ENCODE assay signal across 10 mouse cellular contexts in genomic region chr10:79857894-79858293, GRCm38 (mm10). TPM values are rescaled to one million over a fixed set of nuclear protein-coding genes. Genes with fewer than 3 reads are reported as not detected.
DNase-seq lines count a peak whose midpoint lies in the region; ATAC-seq and TF ChIP-seq lines count a peak whose summit lies in the region.
"Had no signal": no experiment of that assay in that cellular context is flagged by ENCODE, and none has a peak within 500 bp of the region (broad histone marks: within the 10 kb centered on the region; RNA-seq: fewer than 3 reads in every experiment).

No protein-coding gene starts in this region.

- peaks cover 33% of the 10 kb centered on the region for H3K4me1 ChIP-seq in heart, embryonic 11.5 days (ENCODE audit: control insufficient read depth, insufficient read depth, low read length)
- peaks cover 79% of the 10 kb centered on the region for H3K4me1 ChIP-seq in G1E (ENCODE audit: insufficient read depth, low read depth, low read length)
- H3K4me1 ChIP-seq in hindbrain, embryonic 11.5 days (replicated peaks; ENCODE audit: control insufficient read depth, insufficient read depth, low read length) = peaks cover 24% of the 10 kb centered on the region
- H3K4me1 ChIP-seq in midbrain, embryonic 10.5 days = peaks cover 45% of the 10 kb centered on the region

- peak overlapping the region; percentile 57; the same call in 1 of the 2 replicates for H3K27ac ChIP-seq in heart, embryonic 11.5 days (ENCODE audit: low read depth, low read length)
- peak overlapping the region; percentile 24; the same call in 1 of the 2 replicates for H3K27ac ChIP-seq in hindbrain, embryonic 11.5 days (ENCODE audit: low read depth, low read length)
- H3K27ac ChIP-seq in midbrain, embryonic 10.5 days (replicated peaks) = no peak overlapping the region; the same call in 1 of the 2 replicates

- WGBS in heart, embryonic 11.5 days (ENCODE audit: insufficient replicate concordance) = 88% methylated on average over 2 of the region's 2 CpGs
- 87% methylated on average over 2 of the region's 2 CpGs for WGBS in hindbrain, embryonic 11.5 days
- WGBS in midbrain, embryonic 10.5 days = 94% methylated on average over 2 of the region's 2 CpGs

- H3K4me3 ChIP-seq in heart, embryonic 11.5 days (ENCODE audit: low read depth, low read length) = peak overlapping the region; percentile 86
- peak overlapping the region; percentile 93; the same call in 1 of the 2 replicates for H3K4me3 ChIP-seq in G1E (ENCODE audit: low read depth, low read length)
- H3K4me3 ChIP-seq in hindbrain, embryonic 11.5 days (ENCODE audit: low read depth, low read length) = peak overlapping the region; percentile 15
- peak overlapping the region; percentile 74; the same call in 1 of the 2 replicates for H3K4me3 ChIP-seq in midbrain, embryonic 10.5 days

- no peaks in the 10 kb centered on the region for H3K9me3 ChIP-seq in heart, embryonic 11.5 days (replicated peaks; ENCODE audit: control insufficient read depth, low read length)
- no peaks in the 10 kb centered on the region for H3K9me3 ChIP-seq in G1E (replicated peaks)
- no peaks in the 10 kb centered on the region for H3K9me3 ChIP-seq in hindbrain, embryonic 11.5 days (ENCODE audit: control insufficient read depth, low read length)
- H3K9me3 ChIP-seq in midbrain, embryonic 10.5 days (replicated peaks) = no peaks in the 10 kb centered on the region

- no peak for ATAC-seq in heart, embryonic 11.5 days (replicated peaks; ENCODE audit: insufficient number of reproducible peaks, low FRiP score, low TSS enrichment)
- no peak for ATAC-seq in G1E (ENCODE audit: extremely low read depth, insufficient number of reproducible peaks, low FRiP score, poor library complexity, severe bottlenecking)
- no peak for ATAC-seq in hindbrain, embryonic 11.5 days (ENCODE audit: low FRiP score)
- ATAC-seq: CD4-positive, CD25-positive, alpha-beta regulatory T cell, adult 4 months; inflammation-experienced regulatory T-cells, adult 6 months had no signal

- intact Hi-C loops in heart, postnatal 36 days (cut with DNase I) = loop anchor here (2.0 kb wide), 1 partner anchor 17 kb away; no protein-coding TSS in a partner anchor
- intact Hi-C loops in left cerebral cortex, postnatal 25 days (cut with DNase I) = no loop called here

- peaks cover 38% of the 10 kb centered on the region for H3K36me3 ChIP-seq in heart, embryonic 11.5 days (ENCODE audit: control insufficient read depth, insufficient read depth, low read length)
- peaks cover 80% of the 10 kb centered on the region for H3K36me3 ChIP-seq in G1E (replicated peaks)
- peaks cover 29% of the 10 kb centered on the region for H3K36me3 ChIP-seq in hindbrain, embryonic 11.5 days (ENCODE audit: control insufficient read depth, insufficient read depth, low read length)
- peaks cover 73% of the 10 kb centered on the region for H3K36me3 ChIP-seq in midbrain, embryonic 10.5 days

- H3K9ac ChIP-seq in heart, embryonic 11.5 days (ENCODE audit: low read depth, low read length) = peak overlapping the region; percentile 64; the same call in 1 of the 2 replicates
- 0 out of 2 replicates have a peak overlapping the region, but pooled peaks have one; percentile 96 for H3K9ac ChIP-seq in hindbrain, embryonic 11.5 days (ENCODE audit: low read depth, low read length)

- peak overlapping the region; percentile 78 for H3K4me2 ChIP-seq in heart, embryonic 11.5 days
- H3K4me2 ChIP-seq in hindbrain, embryonic 11.5 days (replicated peaks; ENCODE audit: low read depth, low read length) = peak overlapping the region; percentile 99

- TF ChIP-seq CTCF in G1E (IDR thresholded peaks at IDR 0.05; ENCODE audit: low read depth, low read length) = no peak

- H3K27me3 ChIP-seq in heart, embryonic 11.5 days (ENCODE audit: control insufficient read depth, insufficient read depth, low read length) = no peaks in the 10 kb centered on the region
- H3K27me3 ChIP-seq in G1E (ENCODE audit: insufficient read depth, low read length) = no peaks in the 10 kb centered on the region
- H3K27me3 ChIP-seq in hindbrain, embryonic 11.5 days (ENCODE audit: control insufficient read depth, insufficient read depth, low read length) = no peaks in the 10 kb centered on the region
- H3K27me3 ChIP-seq in midbrain, embryonic 10.5 days (ENCODE audit: low read depth, poor library complexity, severe bottlenecking) = no peaks in the 10 kb centered on the region

- no peak for DNase-seq in heart, postnatal 36 days
- DNase-seq in G1E (ENCODE audit: low spot score) = no peak
- DNase-seq in hindbrain, embryonic 11.5 days (ENCODE audit: low spot score) = no peak
- no peak for DNase-seq in midbrain, embryonic 10.5 days (ENCODE audit: low spot score)
- no peak for DNase-seq in natural killer cell, adult 2 months (ENCODE audit: low spot score in 2 of 2)
- no peak for DNase-seq in adrenal gland, adult 2 months
- no peak for DNase-seq in left cerebral cortex, postnatal 25 days (ENCODE audit: low spot score in 2 of 2)

RNA-seq across cellular contexts. Expression of gene Ptbp1, which starts 3.7 kb away (rescaled TPM):
- polyA plus RNA-seq in heart, embryonic 11.5 days (2014; fragmentation: Nextera tagmentation; extraction: Ambion mirVana) = 112 TPM in 2 replicates
- total RNA-seq in heart, postnatal 36 days (2021) = 10 to 100 TPM; 50.9 to 51.2 TPM
- total RNA-seq in G1E (2014; fragmentation: Nextera tagmentation) (333 and 387 TPM in 2 replicates), G1E (2017) (168 and 190 TPM in 2 replicates)
- polyA plus RNA-seq in G1E (2012) = 1,117 and 1,292 TPM in 2 replicates
- polyA plus RNA-seq in hindbrain, embryonic 11.5 days (2014; fragmentation: Nextera tagmentation; extraction: Ambion mirVana) = 141 and 152 TPM in 2 replicates
- polyA plus RNA-seq in midbrain, embryonic 10.5 days (2016; fragmentation: Nextera tagmentation; extraction: Ambion mirVana) = 296 and 334 TPM in 2 replicates
- total RNA-seq in adrenal gland, adult 2 months (2021) = 100 to 1,000 TPM; 217 to 332 TPM
- polyA plus RNA-seq in adrenal gland, adult 2 months (2012; rRNA removed) = 175 and 259 TPM in 2 replicates
- total RNA-seq in left cerebral cortex, postnatal 25 days (2021) = 10 to 100 TPM; 48.5 to 52.3 TPM

RNA-seq across cellular contexts. Expression of gene Prtn3, which starts 16.4 kb away (rescaled TPM):
- polyA plus RNA-seq in heart, embryonic 11.5 days (2014; fragmentation: Nextera tagmentation; extraction: Ambion mirVana) = 2.5 and 3.9 TPM in 2 replicates
- total RNA-seq in heart, postnatal 36 days (2021) = not detected
- not detected in 2 replicates for total RNA-seq in G1E (2014; fragmentation: Nextera tagmentation)
- 0.49 TPM in 1 of 2 replicates, not detected in the other for total RNA-seq in G1E (2017)
- polyA plus RNA-seq in G1E (2012) = 2.0 and 2.1 TPM in 2 replicates
- polyA plus RNA-seq in hindbrain, embryonic 11.5 days (2014; fragmentation: Nextera tagmentation; extraction: Ambion mirVana) = 9.4 and 10.5 TPM in 2 replicates
- polyA plus RNA-seq in midbrain, embryonic 10.5 days (2016; fragmentation: Nextera tagmentation; extraction: Ambion mirVana) = 8.0 and 13.5 TPM in 2 replicates
- under 1 TPM; 0.62 to 0.63 TPM for total RNA-seq in adrenal gland, adult 2 months (2021)
- 3.4 and 4.1 TPM in 2 replicates for polyA plus RNA-seq in adrenal gland, adult 2 months (2012; rRNA removed)
- 1 to 10 TPM; 1.4 to 2.4 TPM for total RNA-seq in left cerebral cortex, postnatal 25 days (2021)
- polyA plus RNA-seq: CD4-positive, CD25-positive, alpha-beta regulatory T cell, adult 4 months; inflammation-experienced regulatory T-cells, adult 6 months had no signal

RNA-seq across cellular contexts. Expression of gene Plppr3, which starts 16.5 kb away (rescaled TPM):
- polyA plus RNA-seq in heart, embryonic 11.5 days (2014; fragmentation: Nextera tagmentation; extraction: Ambion mirVana) = 14.1 and 14.3 TPM in 2 replicates
- total RNA-seq in heart, postnatal 36 days (2021) = not detected
- not detected in 2 replicates for total RNA-seq in G1E (2014; fragmentation: Nextera tagmentation)
- total RNA-seq in G1E (2017) = 0.06 and 0.82 TPM in 2 replicates
- 0.13 and 0.20 TPM in 2 replicates for polyA plus RNA-seq in G1E (2012)
- 129 and 150 TPM in 2 replicates for polyA plus RNA-seq in hindbrain, embryonic 11.5 days (2014; fragmentation: Nextera tagmentation; extraction: Ambion mirVana)
- polyA plus RNA-seq in midbrain, embryonic 10.5 days (2016; fragmentation: Nextera tagmentation; extraction: Ambion mirVana) = 110 and 169 TPM in 2 replicates
- 1 to 10 TPM; 1.2 to 2.2 TPM for total RNA-seq in adrenal gland, adult 2 months (2021)
- 4.2 and 4.6 TPM in 2 replicates for polyA plus RNA-seq in adrenal gland, adult 2 months (2012; rRNA removed)
- 10 to 100 TPM; 51.1 to 53.3 TPM for total RNA-seq in left cerebral cortex, postnatal 25 days (2021)

RNA-seq across cellular contexts. Expression of gene Elane, which starts 28.2 kb away (rescaled TPM):
- 0.31 and 0.49 TPM in 2 replicates for polyA plus RNA-seq in heart, embryonic 11.5 days (2014; fragmentation: Nextera tagmentation; extraction: Ambion mirVana)
- total RNA-seq in heart, postnatal 36 days (2021) = not detected
- total RNA-seq in G1E (2014; fragmentation: Nextera tagmentation) (not detected in 2 replicates), G1E (2017) (0.23 TPM in 1 of 2 replicates, not detected in the other)
- 0.72 and 1.1 TPM in 2 replicates for polyA plus RNA-seq in G1E (2012)
- 0.67 TPM in 1 of 2 replicates, not detected in the other for polyA plus RNA-seq in hindbrain, embryonic 11.5 days (2014; fragmentation: Nextera tagmentation; extraction: Ambion mirVana)
- polyA plus RNA-seq in midbrain, embryonic 10.5 days (2016; fragmentation: Nextera tagmentation; extraction: Ambion mirVana) = 0.16 and 0.46 TPM in 2 replicates
- under 1 TPM; 0.49 to 0.79 TPM for total RNA-seq in adrenal gland, adult 2 months (2021)
- polyA plus RNA-seq in adrenal gland, adult 2 months (2012; rRNA removed) = 0.34 and 1.1 TPM in 2 replicates
- not detected for total RNA-seq in left cerebral cortex, postnatal 25 days (2021)
- polyA plus RNA-seq: CD4-positive, CD25-positive, alpha-beta regulatory T cell, adult 4 months; inflammation-experienced regulatory T-cells, adult 6 months had no signal

RNA-seq across cellular contexts. Expression of gene Cfd, which starts 32.8 kb away (rescaled TPM):
- not detected in 2 replicates for polyA plus RNA-seq in heart, embryonic 11.5 days (2014; fragmentation: Nextera tagmentation; extraction: Ambion mirVana)
- 10 to 100 TPM; 11.6 to 63.9 TPM for total RNA-seq in heart, postnatal 36 days (2021)
- total RNA-seq in G1E (2014; fragmentation: Nextera tagmentation) = not detected in 2 replicates
- not detected in 2 replicates for total RNA-seq in G1E (2017)
- polyA plus RNA-seq in G1E (2012) = not detected in 2 replicates
- polyA plus RNA-seq in hindbrain, embryonic 11.5 days (2014; fragmentation: Nextera tagmentation; extraction: Ambion mirVana) = not detected in 2 replicates
- not detected in 2 replicates for polyA plus RNA-seq in midbrain, embryonic 10.5 days (2016; fragmentation: Nextera tagmentation; extraction: Ambion mirVana)
- 1,000 to 10,000 TPM; 2,358 to 4,405 TPM for total RNA-seq in adrenal gland, adult 2 months (2021)
- polyA plus RNA-seq in adrenal gland, adult 2 months (2012; rRNA removed) = 4,988 and 13,425 TPM in 2 replicates
- total RNA-seq in left cerebral cortex, postnatal 25 days (2021) = not detected
- polyA plus RNA-seq: CD4-positive, CD25-positive, alpha-beta regulatory T cell, adult 4 months; inflammation-experienced regulatory T-cells, adult 6 months had no signal

Comparison
In these comparisons a context has a peak if more than half of its experiments do, and no peak if none do; other contexts are left out.
1. H3K4me3 ChIP-seq: peak in every context shown above with its lines; median percentile 93 in G1E; 86 in heart, embryonic 11.5 days; 74 in midbrain, embryonic 10.5 days; 15 in hindbrain, embryonic 11.5 days.